Comparison of ENCODE assay signal across 13 mouse cellular contexts in the genomic region with DNA sequence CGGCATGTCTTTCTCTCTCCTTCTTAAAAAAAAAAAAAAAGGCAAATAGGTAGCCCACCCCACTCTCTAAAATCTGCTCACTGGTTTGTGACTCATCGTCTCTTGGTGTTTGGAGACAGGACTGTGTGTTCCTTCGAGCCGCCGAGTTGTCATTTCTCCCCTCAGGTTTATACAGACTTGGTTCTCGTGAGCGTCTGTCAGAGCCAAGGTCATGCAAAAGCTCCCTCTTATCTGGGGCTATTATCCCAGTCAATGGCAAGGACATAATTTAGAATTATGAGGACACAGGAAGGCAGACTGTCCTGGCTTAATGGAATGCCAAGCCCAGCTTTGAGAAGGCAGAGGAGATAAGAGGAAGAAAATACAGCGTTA. TPM values are rescaled to one million over a fixed set of nuclear protein-coding genes. Genes with fewer than 3 reads are reported as not detected.
A peak's percentile ranks its signal among the peaks of the same experiment; 100 is the strongest.
DNase-seq lines count a peak whose midpoint lies in the region; ATAC-seq and TF ChIP-seq lines count a peak whose summit lies in the region.
"Had no signal": no experiment of that assay in that cellular context is flagged by ENCODE, and none has a peak within 500 bp of the region (broad histone marks: within the 10 kb centered on the region; RNA-seq: fewer than 3 reads in every experiment).

No protein-coding gene starts in this region.

- no peak overlapping the region for H3K9ac ChIP-seq in forebrain, postnatal 0 days
- no peak overlapping the region for H3K9ac ChIP-seq in lung, postnatal 0 days (replicated peaks; ENCODE audit: low read depth)
- H3K9ac ChIP-seq in hindbrain, embryonic 16.5 days (ENCODE audit: low read depth, low read length), result no peak overlapping the region
- H3K9ac ChIP-seq: lung, embryonic 15.5 days; neural tube, embryonic 12.5 days had no signal

- H3K27ac ChIP-seq in forebrain, embryonic 10.5 days, result peak overlapping the region; percentile 72
- H3K27ac ChIP-seq in forebrain, postnatal 0 days (ENCODE audit: low read depth, low read length), result no peak overlapping the region
- H3K27ac ChIP-seq in lung, postnatal 0 days (ENCODE audit: low read length), result no peak overlapping the region
- H3K27ac ChIP-seq in hindbrain, embryonic 16.5 days (ENCODE audit: low read depth, low read length), result no peak overlapping the region
- H3K27ac ChIP-seq: lung, embryonic 15.5 days; neural tube, embryonic 12.5 days had no signal

- DNase-seq in forebrain, embryonic 10.5 days (ENCODE audit: extremely low spot score, low spot score), result no peak
- no peak for DNase-seq in forebrain, postnatal 0 days
- DNase-seq in lung, postnatal 0 days (ENCODE audit: low spot score), result peak; percentile 20
- DNase-seq in lung, postnatal 36 days, result no peak
- DNase-seq in adrenal gland, postnatal 25 days, result peak; percentile 35
- DNase-seq: B cell, adult 2 months; cerebellum, adult 18-20 months; kidney, adult 9 months had no signal

- ATAC-seq in forebrain, postnatal 0 days, result no peak
- ATAC-seq in lung, postnatal 0 days, result peak; percentile 52
- 0 out of 2 replicates have a peak, but pooled peaks have one; percentile 24 for ATAC-seq in hindbrain, embryonic 16.5 days
- ATAC-seq in granulocyte monocyte progenitor cell, adult 5-6 weeks (replicated peaks; ENCODE audit: poor library complexity, severe bottlenecking), result no peak
- no peak for ATAC-seq in megakaryocyte-erythroid progenitor cell, adult 5-6 weeks (replicated peaks; ENCODE audit: low FRiP score, low TSS enrichment, poor library complexity, severe bottlenecking)

- TF ChIP-seq EP300 in lung, postnatal 0 days (IDR thresholded peaks at IDR 0.05), result no peak

- peaks cover 7% of the 10 kb centered on the region for H3K9me3 ChIP-seq in forebrain, embryonic 10.5 days
- no peaks in the 10 kb centered on the region for H3K9me3 ChIP-seq in forebrain, postnatal 0 days (ENCODE audit: low read length)
- no peaks in the 10 kb centered on the region for H3K9me3 ChIP-seq in lung, postnatal 0 days (ENCODE audit: low read length)
- no peaks in the 10 kb centered on the region for H3K9me3 ChIP-seq in hindbrain, embryonic 16.5 days (ENCODE audit: control insufficient read depth, low read length)
- H3K9me3 ChIP-seq: lung, embryonic 15.5 days; neural tube, embryonic 12.5 days had no signal

- peak overlapping the region; percentile 7; the same call in 1 of the 2 replicates for H3K4me3 ChIP-seq in forebrain, embryonic 10.5 days
- no peak overlapping the region for H3K4me3 ChIP-seq in forebrain, postnatal 0 days (ENCODE audit: low read depth, low read length)
- H3K4me3 ChIP-seq in lung, postnatal 0 days (ENCODE audit: low read depth, low read length), result no peak overlapping the region
- H3K4me3 ChIP-seq in hindbrain, embryonic 16.5 days (ENCODE audit: low read length), result no peak overlapping the region
- H3K4me3 ChIP-seq: lung, embryonic 15.5 days; neural tube, embryonic 12.5 days had no signal

- H3K4me2 ChIP-seq in forebrain, postnatal 0 days (ENCODE audit: low read depth), result no peak overlapping the region
- H3K4me2 ChIP-seq in lung, postnatal 0 days (replicated peaks; ENCODE audit: low read depth, low read length), result no peak overlapping the region
- H3K4me2 ChIP-seq in hindbrain, embryonic 16.5 days (ENCODE audit: low read length), result no peak overlapping the region
- H3K4me2 ChIP-seq: lung, embryonic 15.5 days; neural tube, embryonic 12.5 days had no signal

- WGBS in forebrain, embryonic 10.5 days, result 15% methylated on average over 8 of the region's 8 CpGs
- 31% methylated on average over 8 of the region's 8 CpGs for WGBS in forebrain, postnatal 0 days
- 30% methylated on average over 8 of the region's 8 CpGs for WGBS in lung, postnatal 0 days
- WGBS in hindbrain, embryonic 16.5 days, result 28% methylated on average over 8 of the region's 8 CpGs

- H3K27me3 ChIP-seq in forebrain, embryonic 10.5 days (ENCODE audit: poor library complexity, severe bottlenecking), result peaks cover 34% of the 10 kb centered on the region
- no peaks in the 10 kb centered on the region for H3K27me3 ChIP-seq in forebrain, postnatal 0 days (ENCODE audit: insufficient read depth, low read length)
- no peaks in the 10 kb centered on the region for H3K27me3 ChIP-seq in lung, postnatal 0 days (replicated peaks; ENCODE audit: insufficient read depth, low read length)
- H3K27me3 ChIP-seq in hindbrain, embryonic 16.5 days (replicated peaks; ENCODE audit: control insufficient read depth, insufficient read depth, low read length), result no peaks in the 10 kb centered on the region
- H3K27me3 ChIP-seq: lung, embryonic 15.5 days; neural tube, embryonic 12.5 days had no signal

- H3K4me1 ChIP-seq in forebrain, embryonic 10.5 days, result peaks cover 69% of the 10 kb centered on the region
- peaks cover 14% of the 10 kb centered on the region; the same call in 1 of the 2 replicates for H3K4me1 ChIP-seq in forebrain, postnatal 0 days (ENCODE audit: insufficient read depth)
- H3K4me1 ChIP-seq in lung, postnatal 0 days (ENCODE audit: insufficient read depth, low read depth, low read length), result no peaks in the 10 kb centered on the region
- peaks cover 10% of the 10 kb centered on the region for H3K4me1 ChIP-seq in hindbrain, embryonic 16.5 days (ENCODE audit: control insufficient read depth, insufficient read depth, low read depth, low read length)

- no peak for TF ChIP-seq CTCF in forebrain, postnatal 0 days (IDR thresholded peaks at IDR 0.05; ENCODE audit: low read depth)
- no peak for TF ChIP-seq CTCF in lung, postnatal 0 days (IDR thresholded peaks at IDR 0.05)

- no peaks in the 10 kb centered on the region for H3K36me3 ChIP-seq in forebrain, embryonic 10.5 days (replicated peaks)
- H3K36me3 ChIP-seq in forebrain, postnatal 0 days (ENCODE audit: insufficient read depth), result no peaks in the 10 kb centered on the region
- H3K36me3 ChIP-seq in lung, postnatal 0 days (ENCODE audit: insufficient read depth, low read length), result no peaks in the 10 kb centered on the region
- no peaks in the 10 kb centered on the region for H3K36me3 ChIP-seq in hindbrain, embryonic 16.5 days (ENCODE audit: control insufficient read depth, insufficient read depth, low read length)
- H3K36me3 ChIP-seq: lung, embryonic 15.5 days; neural tube, embryonic 12.5 days had no signal

RNA-seq across cellular contexts. Expression of gene Acbd6, which starts 30.1 kb away (rescaled TPM):
- 72.5 and 73.2 TPM in 2 replicates for polyA plus RNA-seq in forebrain, embryonic 10.5 days (2016; fragmentation: Nextera tagmentation; extraction: Ambion mirVana)
- total RNA-seq in forebrain, postnatal 0 days (2014; rRNA removed), result 98.9 and 114 TPM in 2 replicates
- polyA plus RNA-seq in forebrain, postnatal 0 days (2015; fragmentation: Nextera tagmentation; extraction: Ambion mirVana), result 143 and 152 TPM in 2 replicates
- 57.6 and 59.4 TPM in 2 replicates for polyA plus RNA-seq in lung, postnatal 0 days (2015; fragmentation: Nextera tagmentation; extraction: Ambion mirVana)
- total RNA-seq in adrenal gland, postnatal 25 days (2021), result 64.9 and 81.0 TPM in 2 replicates
- 85.7 and 101 TPM in 2 replicates for polyA plus RNA-seq in hindbrain, embryonic 16.5 days (2015; fragmentation: Nextera tagmentation; extraction: Ambion mirVana)
- total RNA-seq in granulocyte monocyte progenitor cell, adult 5-6 weeks (2014; fragmentation: Nextera tagmentation), result 35.3 and 45.4 TPM in 2 replicates
- total RNA-seq in granulocyte monocyte progenitor cell, adult 5-6 weeks (2017), result 22.5 TPM in 2 replicates
- total RNA-seq in megakaryocyte-erythroid progenitor cell, adult 5-6 weeks (2014; fragmentation: Nextera tagmentation), result 57.0 and 70.9 TPM in 2 replicates
- 18.9 and 44.0 TPM in 2 replicates for total RNA-seq in megakaryocyte-erythroid progenitor cell, adult 5-6 weeks (2017)

Comparison
In these comparisons a context has a peak if more than half of its experiments do, and no peak if none do; other contexts are left out.
1. DNase-seq: peak in lung, postnatal 0 days (single experiment) and adrenal gland, postnatal 25 days (single experiment); none in forebrain, embryonic 10.5 days (single experiment), forebrain, postnatal 0 days (single experiment) and lung, postnatal 36 days (single experiment).
2. ATAC-seq: peak in lung, postnatal 0 days (single experiment) and hindbrain, embryonic 16.5 days (single experiment); none in forebrain, postnatal 0 days (single experiment), granulocyte monocyte progenitor cell, adult 5-6 weeks (single experiment) and megakaryocyte-erythroid progenitor cell, adult 5-6 weeks (single experiment).